Mouse (Mus musculus): ENCODE results near the gene Esrrb.

Esrrb gene

GRCm38 (mm10) chr12:86503921-86504320, 143.0 kb downstream of the Esrrb start:
- no peak for DNase-seq

GRCm38 (mm10) chr12:86504321-86504720, 143.4 kb downstream of the Esrrb start:
- DNase-seq = no peak

GRCm38 (mm10) chr12:86507741-86508140, 146.8 kb downstream of the Esrrb start:
- DNase-seq = no peak

- DNase-seq = no peak
Measured at GRCm38 (mm10) chr12:86508313-86508988, 147.5 kb downstream of the Esrrb start.

- DNase-seq = no peak
Measured at GRCm38 (mm10) chr12:86509295-86510279, 148.7 kb downstream of the Esrrb start.

- DNase-seq = no peak
Measured at GRCm38 (mm10) chr12:86512335-86512734, 151.4 kb downstream of the Esrrb start.

- DNase-seq = no peak
Measured at GRCm38 (mm10) chr12:86513596-86513995, 152.7 kb downstream of the Esrrb start.

- no peak for DNase-seq
Measured at GRCm38 (mm10) chr12:86516602-86517001, 155.7 kb downstream of the Esrrb start.

- DNase-seq = no peak
Measured at GRCm38 (mm10) chr12:86517721-86518120, 156.8 kb downstream of the Esrrb start.

- no peak for DNase-seq
Measured at GRCm38 (mm10) chr12:86518746-86519145, 157.8 kb downstream of the Esrrb start.

- no peak for DNase-seq
Measured at GRCm38 (mm10) chr12:86534283-86534682, 173.4 kb downstream of the Esrrb start.

- DNase-seq = no peak
Measured at GRCm38 (mm10) chr12:86537799-86538198, 176.9 kb downstream of the Esrrb start.

GRCm38 (mm10) chr12:86538711-86539110, 177.8 kb downstream of the Esrrb start:
- DNase-seq = no peak

GRCm38 (mm10) chr12:86539511-86539910, 178.6 kb downstream of the Esrrb start:
- DNase-seq = no peak

GRCm38 (mm10) chr12:86547808-86548207, 186.9 kb downstream of the Esrrb start:
- DNase-seq = peak in 1 of 2 experiments; percentile 7

GRCm38 (mm10) chr12:86553037-86553436, 192.1 kb downstream of the Esrrb start:
- DNase-seq = no peak

GRCm38 (mm10) chr12:86556796-86557517, 196.0 kb downstream of the Esrrb start:
- peak in 1 of 2 experiments; percentile 31 for DNase-seq

GRCm38 (mm10) chr12:86558889-86559288, 198.0 kb downstream of the Esrrb start:
- no peak for DNase-seq

GRCm38 (mm10) chr12:86562705-86563104, 201.8 kb downstream of the Esrrb start:
- no peak for DNase-seq

GRCm38 (mm10) chr12:86565996-86566395, 205.1 kb downstream of the Esrrb start:
- no peak for DNase-seq
